Comparison of ENCODE assay signal across 26 mouse cellular contexts in genomic region chr7:135637406-135637980, GRCm38 (mm10).
DNase-seq lines count a peak whose midpoint lies in the region; ATAC-seq and TF ChIP-seq lines count a peak whose summit lies in the region.
"Had no signal": no experiment of that assay in that cellular context is flagged by ENCODE, and none has a peak within 500 bp of the region (broad histone marks: within the 10 kb centered on the region; RNA-seq: fewer than 3 reads in every experiment).

No protein-coding gene starts in this region.

- ATAC-seq in neural tube, embryonic 15.5 days (ENCODE audit: low FRiP score): no peak
- ATAC-seq in activated CD4-positive, CD25-positive, alpha-beta regulatory T cell, adult 4 months: no peak
- ATAC-seq: forebrain, embryonic 16.5 days had no signal

- whole genome bisulfite sequencing in neural tube, embryonic 15.5 days: 52% methylated on average over 13 of the region's 13 CpGs
- 14% methylated on average over 13 of the region's 13 CpGs for WGBS in thymus, adult 2 months

- H3K9me3 ChIP-seq in neural tube, embryonic 15.5 days (replicated peaks): no peaks in the 10 kb centered on the region
- H3K9me3 ChIP-seq: embryonic facial prominence, embryonic 10.5 days; forebrain, embryonic 10.5 days; hindbrain, embryonic 15.5 days; liver, embryonic 15.5 days; lung, embryonic 15.5 days; midbrain, embryonic 10.5 days had no signal

- TF ChIP-seq CTCF in thymus, adult 2 months (IDR thresholded peaks at IDR 0.05; ENCODE audit: borderline replicate concordance, control insufficient read depth, extremely low read depth, insufficient read depth, low read length, poor library complexity): 0 out of 2 replicates have a peak, but pooled peaks have one; percentile 23

- no peak overlapping the region for H3K4me2 ChIP-seq in neural tube, embryonic 15.5 days
- H3K4me2 ChIP-seq: hindbrain, embryonic 15.5 days; liver, embryonic 15.5 days; lung, embryonic 15.5 days had no signal

- no peak for TF ChIP-seq POLR2A in thymus, adult 2 months (IDR thresholded peaks at IDR 0.05; ENCODE audit: control insufficient read depth, extremely low read depth, insufficient read depth, low read length, poor library complexity)

- DNase-seq in neural tube, embryonic 10.5 days (ENCODE audit: extremely low spot score, low spot score): no peak
- peak; percentile 95 for DNase-seq in gonadal fat pad, adult 2 months (ENCODE audit: low read depth)
- peak; percentile 68 for DNase-seq in thymus, adult 2 months
- peak; percentile 71 for DNase-seq in thymus, postnatal 4 days
- DNase-seq in testis, postnatal 10 days (ENCODE audit: low spot score): no peak
- DNase-seq in kidney, postnatal 4 days: no peak
- DNase-seq: adrenal gland, postnatal 25 days; cerebellum, adult 18-20 months; gastrocnemius, postnatal 14 days; heart, postnatal 36 days; kidney, adult 8-10 months; kidney, postnatal 10 days; liver; lung, postnatal 4 days; retina, postnatal 1 day; right cerebral cortex, postnatal 25 days; spleen, adult 18-20 months had no signal

- no peak overlapping the region for H3K9ac ChIP-seq in neural tube, embryonic 15.5 days (replicated peaks)
- H3K9ac ChIP-seq: hindbrain, embryonic 15.5 days; liver, embryonic 15.5 days; lung, embryonic 15.5 days had no signal

- no peaks in the 10 kb centered on the region for H3K36me3 ChIP-seq in neural tube, embryonic 15.5 days
- no peaks in the 10 kb centered on the region for H3K36me3 ChIP-seq in thymus, adult 2 months (ENCODE audit: control insufficient read depth, insufficient read depth, low read length)
- H3K36me3 ChIP-seq: embryonic facial prominence, embryonic 10.5 days; forebrain, embryonic 10.5 days; hindbrain, embryonic 15.5 days; liver, embryonic 15.5 days; lung, embryonic 15.5 days; midbrain, embryonic 10.5 days had no signal

- no peaks in the 10 kb centered on the region for H3K27me3 ChIP-seq in neural tube, embryonic 15.5 days (replicated peaks)
- no peaks in the 10 kb centered on the region for H3K27me3 ChIP-seq in thymus, adult 2 months (ENCODE audit: control insufficient read depth, insufficient read depth, low read length)
- H3K27me3 ChIP-seq: hindbrain, embryonic 15.5 days; liver, embryonic 15.5 days; lung, embryonic 15.5 days had no signal

- no peak overlapping the region for H3K4me3 ChIP-seq in neural tube, embryonic 15.5 days (replicated peaks)
- no peak overlapping the region for H3K4me3 ChIP-seq in thymus, adult 2 months (ENCODE audit: control insufficient read depth, insufficient read depth, low read length)
- H3K4me3 ChIP-seq: embryonic facial prominence, embryonic 10.5 days; forebrain, embryonic 10.5 days; hindbrain, embryonic 15.5 days; liver, embryonic 15.5 days; lung, embryonic 15.5 days; midbrain, embryonic 10.5 days had no signal

- 0 out of 2 replicates have a peak overlapping the region, but pooled peaks have one; percentile 13 for H3K27ac ChIP-seq in neural tube, embryonic 15.5 days (replicated peaks)
- H3K27ac ChIP-seq in thymus, adult 2 months (ENCODE audit: control insufficient read depth, insufficient read depth, low read length): peak overlapping the region; percentile 58
- H3K27ac ChIP-seq: embryonic facial prominence, embryonic 10.5 days; forebrain, embryonic 10.5 days; hindbrain, embryonic 15.5 days; liver, embryonic 15.5 days; lung, embryonic 15.5 days; midbrain, embryonic 10.5 days had no signal

- H3K4me1 ChIP-seq in neural tube, embryonic 15.5 days: peaks cover 40% of the 10 kb centered on the region
- peaks cover 17% of the 10 kb centered on the region for H3K4me1 ChIP-seq in thymus, adult 2 months (replicated peaks; ENCODE audit: control insufficient read depth, insufficient read depth, low read length)
- H3K4me1 ChIP-seq: embryonic facial prominence, embryonic 10.5 days; lung, embryonic 15.5 days had no signal

Comparison
In these comparisons a context has a peak if more than half of its experiments do, and no peak if none do; other contexts are left out.
1. DNase-seq: peak in gonadal fat pad, adult 2 months (single experiment), thymus, adult 2 months (single experiment) and thymus, postnatal 4 days (single experiment); none in neural tube, embryonic 10.5 days (single experiment), testis, postnatal 10 days (single experiment) and kidney, postnatal 4 days (0 of 2).